Mouse (Mus musculus): Measurements from ENCODE around the gene Msmo1. TPM values are rescaled to one million over a fixed set of nuclear protein-coding genes. Genes with fewer than 3 reads are reported as not detected.

The Msmo1 gene
- polyA plus RNA-seq, 1 experiment from 2014 or later: 107 TPM

DNA sequence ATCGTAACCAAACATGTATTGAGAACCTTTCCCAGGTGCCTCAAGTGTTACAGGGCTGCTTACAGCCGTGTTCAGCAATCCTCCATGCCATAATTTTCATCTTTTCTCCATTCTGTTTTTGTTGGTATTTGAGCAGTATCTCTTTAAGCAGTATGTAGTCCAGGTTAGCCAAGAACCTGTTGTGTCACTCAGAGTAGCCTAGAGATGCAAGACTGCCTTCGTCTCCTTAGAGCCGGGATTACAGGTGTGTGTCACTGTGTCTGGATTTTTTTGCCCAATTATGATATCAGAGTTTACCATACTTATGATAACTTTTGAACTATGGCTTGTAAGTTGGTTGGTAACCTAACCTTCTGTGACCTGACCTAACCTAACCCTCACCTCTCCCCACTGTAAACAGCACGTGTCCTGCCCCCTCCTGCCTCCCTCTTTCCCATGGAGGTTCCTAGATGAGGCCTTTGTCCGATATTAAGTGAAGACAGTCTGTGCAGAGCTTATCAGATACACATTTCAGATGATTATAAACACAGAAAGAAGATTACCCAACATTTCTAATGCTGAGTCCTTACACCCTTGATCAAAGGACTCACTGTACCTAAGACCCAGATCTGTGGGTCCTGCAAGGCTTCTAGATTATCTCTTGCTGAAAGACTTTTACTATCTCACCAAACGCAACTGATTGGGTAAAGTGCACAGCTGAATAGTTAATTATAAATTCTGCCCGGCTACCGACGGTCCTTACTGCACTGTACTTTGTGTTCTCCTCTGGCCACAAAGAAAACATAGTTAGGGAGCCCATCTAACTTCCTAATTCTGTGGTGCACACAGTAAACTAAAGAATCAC, 12.8 kb upstream of the Msmo1 start:
- no peak overlapping the region for H3K4me2 ChIP-seq
- WGBS: 88% methylated on average over 10 of the region's 10 CpGs
- no peaks in the 10 kb centered on the region for H3K9me3 ChIP-seq
- no peaks in the 10 kb centered on the region for H3K27me3 ChIP-seq
- no peak overlapping the region for H3K9ac ChIP-seq (replicated peaks)
- no peaks in the 10 kb centered on the region for H3K4me1 ChIP-seq (replicated peaks)
- H3K4me3 ChIP-seq (replicated peaks): no peak overlapping the region
- no peak overlapping the region for H3K27ac ChIP-seq
- no peak for ATAC-seq (ENCODE audit: insufficient number of reproducible peaks, insufficient read depth, low FRiP score, low TSS enrichment, low read depth)
- peaks cover 33% of the 10 kb centered on the region for H3K36me3 ChIP-seq

GRCm38 (mm10) chr8:64740547-64741211, 7.1 kb upstream of the Msmo1 start:
- Histone ChIP-seq H3K4me2 (no peak overlapping the region), H3K4me3 (replicated peaks) (no peak overlapping the region), H3K27me3 (no peaks in the 10 kb centered on the region), H3K27ac (no peak overlapping the region), H3K9ac (replicated peaks) (no peak overlapping the region), H3K4me1 (replicated peaks) (no peaks in the 10 kb centered on the region), H3K36me3 (peaks cover 4% of the 10 kb centered on the region; the same call in 1 of the 2 replicates), H3K9me3 (no peaks in the 10 kb centered on the region)
- WGBS: 93% methylated on average over 13 of the region's 13 CpGs
- no peak for ATAC-seq (ENCODE audit: insufficient number of reproducible peaks, insufficient read depth, low FRiP score, low TSS enrichment, low read depth)

- no peak overlapping the region for H3K4me3 ChIP-seq (replicated peaks)
- H3K27ac ChIP-seq: no peak overlapping the region
- no peaks in the 10 kb centered on the region for H3K9me3 ChIP-seq
- H3K4me2 ChIP-seq: no peak overlapping the region
- peaks cover 4% of the 10 kb centered on the region; the same call in 1 of the 2 replicates for H3K36me3 ChIP-seq
- H3K4me1 ChIP-seq (replicated peaks): no peaks in the 10 kb centered on the region
- no peak for ATAC-seq (ENCODE audit: insufficient number of reproducible peaks, insufficient read depth, low FRiP score, low TSS enrichment, low read depth)
- no peak overlapping the region for H3K9ac ChIP-seq (replicated peaks)
- WGBS: 90% methylated on average over 1 of the region's 1 CpGs
- H3K27me3 ChIP-seq: no peaks in the 10 kb centered on the region
Measured at GRCm38 (mm10) chr8:64738916-64739315, 5.3 kb upstream of the Msmo1 start.

DNA sequence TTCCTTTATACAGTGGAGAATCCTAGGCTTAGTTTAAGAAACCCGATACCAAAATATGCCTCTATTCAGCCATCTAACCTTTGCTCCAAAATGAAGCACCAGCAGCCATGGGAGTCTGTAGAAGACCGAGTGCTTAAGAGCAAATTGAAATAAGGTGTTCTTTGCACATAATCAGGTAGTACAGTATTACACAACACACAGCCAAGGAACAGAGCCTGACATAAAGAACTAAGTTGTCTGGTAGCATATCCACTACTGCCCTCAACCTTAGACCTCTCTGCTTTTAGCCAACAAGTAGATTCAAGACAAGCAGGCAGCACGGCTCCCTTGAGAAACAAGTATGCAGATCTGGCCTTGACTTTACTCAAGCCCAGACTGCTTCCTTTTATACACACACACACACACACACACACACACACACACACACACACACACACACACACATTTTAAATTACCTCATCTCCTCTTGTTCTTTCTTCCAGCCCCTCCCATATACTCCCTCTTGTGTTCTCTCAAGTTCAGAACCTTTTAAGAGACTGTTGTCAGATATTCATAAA, 3.3 kb upstream of the Msmo1 start:
- Histone ChIP-seq H3K36me3 (0 out of 2 replicates have a peak, but pooled peaks cover 4% of the 10 kb centered on the region), H3K27ac (no peak overlapping the region), H3K9ac (replicated peaks) (no peak overlapping the region), H3K4me2 (no peak overlapping the region), H3K4me1 (replicated peaks) (peaks cover 8% of the 10 kb centered on the region), H3K9me3 (no peaks in the 10 kb centered on the region), H3K4me3 (replicated peaks) (no peak overlapping the region), H3K27me3 (no peaks in the 10 kb centered on the region)
- 74% methylated on average over 3 of the region's 3 CpGs for WGBS
- no peak for ATAC-seq (ENCODE audit: insufficient number of reproducible peaks, insufficient read depth, low FRiP score, low TSS enrichment, low read depth)

- Histone ChIP-seq H3K4me1 (replicated peaks) (peaks cover 9% of the 10 kb centered on the region), H3K4me2 (no peak overlapping the region), H3K9me3 (no peaks in the 10 kb centered on the region), H3K4me3 (replicated peaks) (no peak overlapping the region), H3K36me3 (peaks cover 10% of the 10 kb centered on the region), H3K9ac (replicated peaks) (no peak overlapping the region), H3K27me3 (no peaks in the 10 kb centered on the region), H3K27ac (no peak overlapping the region)
- WGBS: 92% methylated on average over 8 of the region's 8 CpGs
- ATAC-seq (ENCODE audit: insufficient number of reproducible peaks, insufficient read depth, low FRiP score, low TSS enrichment, low read depth): no peak
Measured at GRCm38 (mm10) chr8:64735161-64735560, 1.6 kb upstream of the Msmo1 start.

GRCm38 (mm10) chr8:64732596-64732995, 996 bp downstream of the Msmo1 start:
- H3K27ac ChIP-seq: no peak overlapping the region
- peak overlapping the region; percentile 61 for H3K9ac ChIP-seq (replicated peaks)
- WGBS: 16% methylated on average over 9 of the region's 9 CpGs
- no peaks in the 10 kb centered on the region for H3K27me3 ChIP-seq
- H3K4me1 ChIP-seq (replicated peaks): peaks cover 9% of the 10 kb centered on the region
- H3K4me3 ChIP-seq (replicated peaks): peak overlapping the region; percentile 78
- peaks cover 31% of the 10 kb centered on the region for H3K36me3 ChIP-seq
- ATAC-seq (ENCODE audit: insufficient number of reproducible peaks, insufficient read depth, low FRiP score, low TSS enrichment, low read depth): no peak
- no peaks in the 10 kb centered on the region for H3K9me3 ChIP-seq
- H3K4me2 ChIP-seq: peak overlapping the region; percentile 77

GRCm38 (mm10) chr8:64728156-64728555, 5.4 kb downstream of the Msmo1 start:
- no peak for ATAC-seq (ENCODE audit: insufficient number of reproducible peaks, insufficient read depth, low FRiP score, low TSS enrichment, low read depth)

GRCm38 (mm10) chr8:64726190-64726695, 7.3 kb downstream of the Msmo1 start:
- Histone ChIP-seq H3K9me3 (no peaks in the 10 kb centered on the region), H3K4me3 (replicated peaks) (no peak overlapping the region), H3K27ac (no peak overlapping the region), H3K36me3 (peaks cover 84% of the 10 kb centered on the region), H3K27me3 (no peaks in the 10 kb centered on the region), H3K4me2 (no peak overlapping the region), H3K4me1 (replicated peaks) (no peaks in the 10 kb centered on the region), H3K9ac (replicated peaks) (no peak overlapping the region)
- ATAC-seq (ENCODE audit: insufficient number of reproducible peaks, insufficient read depth, low FRiP score, low TSS enrichment, low read depth): no peak
- 86% methylated on average over 4 of the region's 4 CpGs for WGBS

More at GRCm38 (mm10) chr8:64728156-64728555, 5.4 kb downstream of the Msmo1 start:
- Histone ChIP-seq H3K4me1 (replicated peaks) (peaks cover 9% of the 10 kb centered on the region), H3K27me3 (no peaks in the 10 kb centered on the region), H3K9me3 (no peaks in the 10 kb centered on the region), H3K9ac (replicated peaks) (no peak overlapping the region), H3K27ac (no peak overlapping the region), H3K4me3 (replicated peaks) (no peak overlapping the region), H3K4me2 (no peak overlapping the region), H3K36me3 (peaks cover 69% of the 10 kb centered on the region)
- WGBS: 88% methylated on average over 7 of the region's 7 CpGs

DNA sequence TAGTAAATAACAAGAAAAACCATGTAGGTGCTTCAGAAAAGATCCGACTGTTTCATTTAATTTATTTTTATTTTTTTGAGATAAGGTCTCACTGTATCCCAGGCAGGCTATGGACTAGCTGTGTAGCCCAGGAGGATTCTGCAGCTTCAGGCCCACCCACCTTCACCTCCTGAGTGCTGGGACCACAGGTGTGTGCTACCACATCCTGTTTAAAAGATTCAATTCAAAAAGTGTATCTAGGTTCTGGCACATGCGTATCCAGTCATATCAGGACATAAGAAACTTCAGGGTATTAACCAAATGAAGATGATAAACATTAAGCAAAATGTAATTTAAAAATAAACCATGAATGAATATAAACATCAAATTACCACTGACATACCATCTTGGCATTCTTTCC, 10.4 kb downstream of the Msmo1 start:
- WGBS: 93% methylated on average over 2 of the region's 2 CpGs
- H3K9ac ChIP-seq (replicated peaks): no peak overlapping the region

GRCm38 (mm10) chr8:64717868-64718267, 15.7 kb downstream of the Msmo1 start:
- Histone ChIP-seq H3K9ac (replicated peaks) (no peak overlapping the region), H3K4me1 (replicated peaks) (no peaks in the 10 kb centered on the region), H3K9me3 (no peaks in the 10 kb centered on the region), H3K4me2 (no peak overlapping the region), H3K36me3 (peaks cover 64% of the 10 kb centered on the region), H3K27ac (no peak overlapping the region), H3K27me3 (no peaks in the 10 kb centered on the region), H3K4me3 (replicated peaks) (no peak overlapping the region)
- no peak for ATAC-seq (ENCODE audit: insufficient number of reproducible peaks, insufficient read depth, low FRiP score, low TSS enrichment, low read depth)
- 81% methylated on average over 7 of the region's 7 CpGs for WGBS

More for the DNA sequence above, 10.4 kb downstream of the Msmo1 start:
- no peak for ATAC-seq (ENCODE audit: insufficient number of reproducible peaks, insufficient read depth, low FRiP score, low TSS enrichment, low read depth)
- H3K4me2 ChIP-seq: no peak overlapping the region
- H3K4me3 ChIP-seq (replicated peaks): no peak overlapping the region
- no peaks in the 10 kb centered on the region for H3K4me1 ChIP-seq (replicated peaks)
- H3K9me3 ChIP-seq: no peaks in the 10 kb centered on the region
- no peaks in the 10 kb centered on the region for H3K27me3 ChIP-seq
- H3K27ac ChIP-seq: no peak overlapping the region
- peaks cover 87% of the 10 kb centered on the region for H3K36me3 ChIP-seq

DNA sequence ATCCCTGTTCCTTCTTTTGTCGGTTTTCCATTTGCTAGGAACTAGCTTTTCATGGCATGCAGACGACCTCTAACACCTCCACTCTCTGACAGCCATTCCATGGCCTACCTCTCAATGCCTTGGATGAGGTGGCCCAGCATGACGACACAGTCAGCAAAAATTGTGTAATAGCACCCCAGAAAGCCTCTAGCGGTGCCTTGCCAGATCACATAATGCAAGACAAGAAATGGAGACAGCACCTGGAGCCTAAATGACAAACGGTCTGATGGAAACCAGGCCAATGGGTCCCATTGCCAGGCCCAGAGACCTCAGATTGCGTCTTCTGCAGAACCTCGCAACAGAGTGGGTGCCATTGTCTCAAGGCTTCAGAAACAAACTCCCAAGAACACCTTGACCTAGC, 21.1 kb downstream of the Msmo1 start:
- no peaks in the 10 kb centered on the region for H3K4me1 ChIP-seq (replicated peaks)
- no peak overlapping the region for H3K9ac ChIP-seq (replicated peaks)
- no peaks in the 10 kb centered on the region for H3K9me3 ChIP-seq
- no peaks in the 10 kb centered on the region for H3K27me3 ChIP-seq
- H3K4me2 ChIP-seq: no peak overlapping the region
- 86% methylated on average over 7 of the region's 7 CpGs for WGBS
- H3K4me3 ChIP-seq (replicated peaks): no peak overlapping the region
- no peak for ATAC-seq (ENCODE audit: insufficient number of reproducible peaks, insufficient read depth, low FRiP score, low TSS enrichment, low read depth)
- H3K36me3 ChIP-seq: peaks cover 16% of the 10 kb centered on the region
- H3K27ac ChIP-seq: no peak overlapping the region
